Mouse (Mus musculus) CH12.LX (cell line): ENCODE data around the gene Arhgap6. TPM values are rescaled to one million over a fixed set of nuclear protein-coding genes. Genes with fewer than 3 reads are reported as not detected.

Experiments used
- DNase-seq: peaks from one replicate; pipeline ENCODE4 v3.0.0-alpha.2; 2013; ENCODE audit errors: extremely low read depth
- H3K27ac ChIP-seq: 2 replicates; pipeline ENCODE4 v1.5.1; 2012; ENCODE audit warnings: low read depth, mild to moderate bottlenecking, control low read depth, moderate library complexity; ENCODE audit not compliant: insufficient read depth
- H3K27me3 ChIP-seq: replicated peaks from 2 replicates; pipeline ENCODE3; 2012; ENCODE audit warnings: inconsistent platforms
- H3K36me3 ChIP-seq, 2 experiments: replicated peaks in 1 of 2; 2 replicates each; pipeline versions ENCODE3 to v1.6.1; 2012; ENCODE audit warnings: inconsistent platforms in 1 of 2, low read length in 1 of 2, mild to moderate bottlenecking in 1 of 2, mixed read lengths in 1 of 2, moderate library complexity in 1 of 2; ENCODE audit not compliant: control insufficient read depth in 1 of 2, insufficient read depth in 1 of 2
- H3K4me1 ChIP-seq, 2 experiments: 2 replicates each; pipeline ENCODE4 v1.6.1; 2012; ENCODE audit warnings: inconsistent platforms in 1 of 2, moderate library complexity in 1 of 2; ENCODE audit not compliant: insufficient read depth in 2 of 2, control insufficient read depth in 1 of 2
- H3K4me2 ChIP-seq: 2 replicates; pipeline ENCODE4 v1.6.1; 2012; ENCODE audit warnings: low read depth, mild to moderate bottlenecking, control low read depth; ENCODE audit not compliant: poor library complexity, insufficient read depth, severe bottlenecking
- H3K4me3 ChIP-seq, 3 experiments: fragments of 150-350 bp in 1 of 3; sonication (generic) in 1 of 3; replicated peaks in 1 of 3; 2 replicates each; pipeline versions ENCODE3 to v1.5.1; 2011 to 2012; ENCODE audit warnings: low read depth in 2 of 3, low read length in 2 of 3, mild to moderate bottlenecking in 2 of 3, moderate library complexity in 2 of 3, control low read depth in 1 of 3, improper control_type of control experiment in 1 of 3, inconsistent platforms in 1 of 3, mixed read lengths in 1 of 3; ENCODE audit not compliant: poor library complexity in 1 of 3
- H3K79me2 ChIP-seq: replicated peaks from 2 replicates; pipeline ENCODE4 v1.6.1; 2012; ENCODE audit warnings: mild to moderate bottlenecking, moderate library complexity; ENCODE audit not compliant: control insufficient read depth, poor library complexity, insufficient read depth, severe bottlenecking; ENCODE audit errors: extremely low read depth
- H3K9ac ChIP-seq: 2 replicates; pipeline ENCODE4 v1.6.1; 2012; ENCODE audit warnings: low read depth, mild to moderate bottlenecking, control low read depth, moderate library complexity; ENCODE audit not compliant: insufficient read depth
- H3K9me3 ChIP-seq: replicated peaks from 2 replicates; pipeline ENCODE3; 2012; ENCODE audit warnings: low read length, inconsistent platforms, mixed read lengths
- BHLHE40 ChIP-seq: IDR thresholded peaks from 2 replicates; pipeline ENCODE4 v1.6.1; 2011; ENCODE audit warnings: mild to moderate bottlenecking, low read depth, low read length, improper control_type of control experiment
- CTCF ChIP-seq, 2 experiments: IDR thresholded peaks in 1 of 2; conservative IDR thresholded peaks in 1 of 2; 2 replicates each; pipeline ENCODE4 v1.5.1; 2011 to 2012; ENCODE audit warnings: low read depth in 2 of 2, low read length in 2 of 2, improper control_type of control experiment in 1 of 2, inconsistent platforms in 1 of 2, mild to moderate bottlenecking in 1 of 2, moderate library complexity in 1 of 2
- IRF4 ChIP-seq: IDR thresholded peaks from 2 replicates; pipeline ENCODE4 v1.6.1; 2014; ENCODE audit warnings: low read depth, mild to moderate bottlenecking, inconsistent platforms, low read length, improper control_type of control experiment
- NRF1 ChIP-seq: IDR thresholded peaks from 2 replicates; pipeline ENCODE4 v1.6.1; 2014; ENCODE audit warnings: low read depth, mild to moderate bottlenecking, inconsistent platforms, low read length, improper control_type of control experiment, moderate library complexity
- RAD21 ChIP-seq: IDR thresholded peaks from 2 replicates; pipeline ENCODE4 v1.6.1; 2011; ENCODE audit warnings: low read depth, mild to moderate bottlenecking, low read length, improper control_type of control experiment, moderate library complexity
- RCOR1 ChIP-seq: conservative IDR thresholded peaks from 2 replicates; pipeline ENCODE4 v1.6.1; 2012; ENCODE audit warnings: low read depth, mild to moderate bottlenecking, inconsistent platforms, low read length, improper control_type of control experiment
- TBP ChIP-seq: conservative IDR thresholded peaks from 2 replicates; pipeline ENCODE4 v1.6.1; 2011; ENCODE audit warnings: low read depth, low read length, improper control_type of control experiment
- USF2 ChIP-seq: conservative IDR thresholded peaks from 2 replicates; pipeline ENCODE4 v1.6.1; 2011; ENCODE audit warnings: low read depth, low read length, improper control_type of control experiment
- dilution Hi-C: fragments of 300-500 bp; cut with MboI; formaldehyde crosslinking; loops from 2 replicates; pipeline ENCODE4 v1.14.3; 2020; ENCODE audit warnings: low sequenced_read_pairs; ENCODE audit not compliant: extremely low pct_unique_long_range_greater_than_20kb, extremely low pct_ligation_motif_present
- in situ Hi-C: fragments of 300-500 bp; cut with MboI; formaldehyde crosslinking; loops from 3 replicates; pipeline ENCODE4 v1.14.3; 2019; ENCODE audit warnings: low sequenced_read_pairs, low pct_ligation_motif_present, low pct_unique_long_range_greater_than_20kb, mixed read lengths
- polyA plus RNA-seq: library from polyadenylated mRNA; unstranded; fragments of >175 nt; gene quantifications from 2 replicates; pipeline ENCODE4 v1.2.1, GENCODE M21; 2012; ENCODE audit warnings: low read depth; ENCODE audit not compliant: insufficient read length
- total RNA-seq, 2 experiments: library from RNA; depleted of rRNA; stranded (reverse); fragments of 300-350 nt in 1 of 2; fragments of >200 nt in 1 of 2; gene quantifications; 2 replicates each; pipeline ENCODE4 v1.2.3; 2012 to 2014

Gene Arhgap6
- total and polyA plus RNA-seq, 3 experiments: 0.13 to 0.47 (median 0.46) TPM

- dilution Hi-C loops: no loop called here
Observed at GRCm38 (mm10) chrX:169047595-169047994, 252.7 kb downstream of the Arhgap6 start.

GRCm38 (mm10) chrX:169049550-169049949 lies 254.7 kb downstream of the Arhgap6 start:
- H3K79me2 ChIP-seq: no peaks in the 10 kb centered on the region
- dilution Hi-C loops: no loop called here

More at GRCm38 (mm10) chrX:169047595-169047994, 252.7 kb downstream of the Arhgap6 start:
- in situ Hi-C loops: no loop called here
- Histone ChIP-seq H3K4me3 (no peak overlapping the region), H3K27me3 (no peaks in the 10 kb centered on the region), H3K36me3 (no peaks in the 10 kb centered on the region), H3K4me1 (no peaks in the 10 kb centered on the region), H3K9ac (no peak overlapping the region), H3K9me3 (no peaks in the 10 kb centered on the region), H3K4me2 (no peak overlapping the region), H3K79me2 (no peaks in the 10 kb centered on the region), H3K27ac (no peak overlapping the region)
- no peak for DNase-seq
- TF ChIP-seq CTCF (conservative IDR thresholded peaks at IDR 0.05 in 1 of 2, IDR thresholded peaks at IDR 0.05 in 1 of 2; ENCODE audit: low read depth in 2 of 2, low read length in 2 of 2): no peak
- no peak for TF ChIP-seq IRF4
- TF ChIP-seq TBP: no peak
- no peak for TF ChIP-seq BHLHE40
- no peak for TF ChIP-seq NRF1

GRCm38 (mm10) chrX:169053907-169054476 lies 259.1 kb downstream of the Arhgap6 start:
- no peaks in the 10 kb centered on the region for H3K36me3 ChIP-seq
- no peaks in the 10 kb centered on the region for H3K27me3 ChIP-seq
- no peak overlapping the region for H3K4me3 ChIP-seq
- H3K9ac ChIP-seq: no peak overlapping the region
- no peak for DNase-seq
- H3K4me2 ChIP-seq: peak overlapping the region; percentile 29; the same call in 1 of the 2 replicates
- no peak overlapping the region for H3K27ac ChIP-seq
- dilution Hi-C loops (no loop called here), in situ Hi-C loops (no loop called here)
- H3K4me1 ChIP-seq: no peaks in the 10 kb centered on the region
- H3K79me2 ChIP-seq: no peaks in the 10 kb centered on the region
- TF ChIP-seq RCOR1: no peak
- no peak for TF ChIP-seq BHLHE40
- TF ChIP-seq CTCF (conservative IDR thresholded peaks at IDR 0.05 in 1 of 2, IDR thresholded peaks at IDR 0.05 in 1 of 2; ENCODE audit: low read depth in 2 of 2, low read length in 2 of 2): no peak
- no peaks in the 10 kb centered on the region for H3K9me3 ChIP-seq

More at GRCm38 (mm10) chrX:169049550-169049949, 254.7 kb downstream of the Arhgap6 start:
- Histone ChIP-seq H3K4me3 (no peak overlapping the region), H3K27me3 (no peaks in the 10 kb centered on the region), H3K9me3 (no peaks in the 10 kb centered on the region), H3K9ac (no peak overlapping the region), H3K4me2 (no peak overlapping the region), H3K4me1 (no peaks in the 10 kb centered on the region), H3K36me3 (no peaks in the 10 kb centered on the region), H3K27ac (no peak overlapping the region)
- no peak for DNase-seq
- in situ Hi-C loops: no loop called here
- no peak for TF ChIP-seq USF2
- TF ChIP-seq CTCF (conservative IDR thresholded peaks at IDR 0.05 in 1 of 2, IDR thresholded peaks at IDR 0.05 in 1 of 2; ENCODE audit: low read depth in 2 of 2, low read length in 2 of 2): peak in 1 of 2 experiments; percentile 32; a peak in 2 of 4 replicates
- TF ChIP-seq RAD21: peak; percentile 3
